Mouse (Mus musculus) mature B cell (primary cell): ENCODE results near the gene Gdf7.

ENCODE experiments used
- in situ Hi-C: fragments of 300-500 bp; cut with MboI; formaldehyde crosslinking; loops from 2 replicates; pipeline ENCODE4 v1.14.3; 2019

Gdf7 gene

DNA sequence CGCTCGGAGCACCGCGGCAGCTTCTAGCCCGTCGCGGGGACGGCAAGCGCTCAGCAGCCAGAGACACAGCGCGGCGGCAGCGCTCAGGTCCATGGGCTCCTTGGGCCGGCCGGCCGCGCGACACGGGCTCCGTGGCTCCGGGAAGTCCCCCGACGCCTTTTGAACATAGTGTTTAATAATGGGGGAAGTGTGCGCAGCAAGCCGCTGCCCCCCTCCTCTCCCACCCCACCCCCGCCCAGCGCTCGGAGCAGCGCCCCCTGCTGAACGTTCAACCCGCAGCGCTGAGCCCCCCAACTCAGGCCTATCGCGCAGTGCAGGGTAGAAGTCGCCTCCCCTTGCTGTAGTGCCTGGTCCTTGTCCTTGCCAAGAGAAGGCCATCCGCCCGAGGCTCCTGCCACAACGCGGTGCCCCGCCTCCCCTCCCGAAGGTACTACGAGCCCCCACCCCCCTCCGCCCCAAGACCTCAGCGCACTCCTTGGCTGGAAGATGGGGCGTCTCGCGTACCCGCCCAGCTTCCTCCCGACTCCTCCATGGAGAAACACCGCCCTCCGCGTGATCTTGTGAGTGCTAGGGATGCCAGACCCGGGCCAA is at the start of gene Gdf7:
Gene Gdf7 (minus strand): TSS at position 114 of the 591 bp plus-strand sequence.
- in situ Hi-C loops: no loop called here

DNA sequence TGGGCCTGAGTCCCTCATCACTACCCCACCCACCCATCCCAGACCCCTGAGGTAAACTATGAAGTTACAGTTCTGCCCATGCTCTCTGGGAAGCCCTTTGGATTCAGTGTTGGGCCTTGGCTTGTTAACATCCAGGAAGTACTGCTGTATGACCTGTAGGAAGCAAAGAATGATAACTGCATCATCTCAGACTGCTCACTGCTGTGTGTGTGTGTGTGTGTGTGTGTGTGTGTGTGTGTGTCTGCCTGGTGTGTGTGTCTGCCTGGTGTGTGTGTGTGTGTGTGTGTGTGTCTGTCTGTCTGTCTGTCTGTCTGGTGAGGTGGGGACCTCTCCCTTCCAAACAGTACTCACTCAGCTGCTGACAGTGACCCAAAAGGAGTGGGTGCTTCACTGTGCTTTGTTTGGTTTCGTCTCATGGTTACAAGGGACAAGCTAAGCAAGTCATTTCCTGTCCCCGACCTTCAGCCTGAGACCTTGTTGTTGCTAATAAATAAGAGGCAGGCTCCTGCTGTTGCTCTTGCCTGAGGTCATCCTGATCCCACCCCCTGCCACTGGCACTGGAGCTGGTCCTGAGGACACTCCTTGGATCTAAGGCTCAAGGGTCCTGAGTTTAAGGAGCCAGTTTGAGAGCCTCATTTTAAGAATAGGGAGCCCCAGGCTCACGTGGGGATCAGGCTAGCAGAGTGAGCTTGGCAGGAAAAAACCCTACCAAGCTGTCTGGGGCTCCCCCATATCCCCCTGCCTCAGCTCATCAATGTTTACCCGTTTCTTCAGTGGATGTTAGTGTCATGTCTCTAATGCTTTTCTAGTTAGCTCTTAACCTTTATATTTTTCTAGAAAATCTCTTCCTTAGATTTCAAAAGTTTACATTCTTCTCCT is 49.5 kb upstream of the Gdf7 start:
- in situ Hi-C loops: no loop called here

DNA sequence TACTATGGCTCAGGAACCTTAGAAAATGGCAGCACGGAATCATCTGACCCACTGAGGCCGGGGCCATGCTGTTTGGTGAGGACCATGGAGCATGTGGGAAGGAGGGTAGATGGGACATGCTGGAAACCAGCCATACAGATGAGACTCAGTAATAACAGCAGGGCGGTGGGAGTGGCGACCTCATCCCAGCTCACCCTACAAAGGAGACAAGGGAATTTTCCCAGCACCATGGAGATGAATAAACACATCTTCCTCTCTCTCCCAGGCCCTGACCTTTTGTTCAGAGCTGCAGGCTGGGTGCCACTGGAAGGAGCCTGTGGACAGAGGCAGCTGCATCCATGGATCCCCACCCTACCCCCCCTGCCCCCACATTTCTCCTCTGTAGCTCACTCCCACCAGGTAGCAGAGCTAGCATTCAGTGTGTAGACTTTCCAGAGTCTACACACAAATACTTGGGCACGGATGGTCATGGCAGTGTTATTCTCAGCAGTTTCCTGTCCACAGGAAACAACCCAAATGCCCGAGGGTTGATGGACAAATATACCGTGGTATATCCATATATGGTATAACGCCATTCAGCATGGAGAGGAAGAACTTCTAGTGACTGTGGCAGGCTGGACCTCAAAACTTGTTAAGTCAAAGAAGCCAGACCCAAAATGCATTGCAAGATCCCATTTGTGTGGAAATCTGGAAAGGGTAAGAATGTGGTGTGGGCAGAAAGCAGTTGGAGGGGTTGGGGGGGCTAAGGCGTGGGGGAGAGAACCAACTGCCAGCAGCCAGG is 47.2 kb upstream of the Gdf7 start:
- in situ Hi-C loops: no loop called here

DNA sequence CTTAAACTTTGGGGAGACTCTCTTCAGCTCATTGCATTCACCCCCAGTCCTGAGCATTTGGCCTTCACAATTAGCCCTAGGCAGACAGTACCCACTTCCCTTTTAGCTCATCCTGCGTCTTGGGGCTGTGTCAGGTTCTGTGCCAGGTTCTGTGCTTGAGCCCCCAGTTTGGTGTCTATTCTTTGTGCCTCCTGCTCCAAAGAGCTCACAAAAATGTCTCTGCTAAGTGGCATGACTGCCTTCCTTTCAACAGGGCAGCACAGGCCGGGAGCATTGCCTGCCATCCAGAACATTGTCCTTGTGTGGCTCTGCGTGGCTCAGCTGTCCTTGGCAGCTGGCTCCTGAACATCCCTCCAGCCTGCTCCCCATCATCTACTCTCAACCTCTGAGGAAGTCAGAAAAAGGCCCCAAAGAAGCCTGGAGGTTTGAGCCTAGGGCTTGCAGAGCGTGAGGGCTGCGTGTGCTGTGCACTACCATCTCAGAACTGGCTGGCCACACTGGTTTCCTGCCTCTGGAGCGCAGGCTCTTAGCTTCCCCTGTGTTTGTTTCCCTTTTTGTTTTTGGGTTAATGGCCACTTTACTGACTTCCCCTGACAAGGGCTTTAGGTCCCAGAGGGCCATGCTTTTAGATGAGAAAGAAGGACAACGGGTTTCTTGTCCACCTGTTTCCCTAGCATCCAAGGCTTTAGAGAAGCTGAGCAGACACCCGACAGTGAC is 46.1 kb upstream of the Gdf7 start:
- in situ Hi-C loops: no loop called here

DNA sequence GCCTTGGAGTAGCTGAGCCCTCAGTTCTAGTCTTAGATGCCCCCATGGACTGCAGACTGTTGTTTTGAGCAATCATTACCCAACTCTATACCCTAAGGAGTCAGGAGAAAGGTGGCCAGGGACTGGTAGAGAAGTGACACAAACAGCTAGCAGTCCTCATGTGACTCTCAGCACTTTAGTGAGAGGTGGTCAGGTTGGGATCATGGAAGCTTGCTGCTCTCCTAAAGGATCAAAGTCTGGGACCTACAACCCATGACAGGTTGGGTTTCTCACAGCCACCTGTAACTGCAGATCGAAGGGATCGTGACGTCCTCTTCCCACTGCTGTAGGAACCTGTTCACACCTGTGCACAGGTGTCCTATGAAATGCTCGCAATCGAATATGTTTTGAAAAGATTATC is 43.8 kb upstream of the Gdf7 start:
- in situ Hi-C loops: no loop called here

DNA sequence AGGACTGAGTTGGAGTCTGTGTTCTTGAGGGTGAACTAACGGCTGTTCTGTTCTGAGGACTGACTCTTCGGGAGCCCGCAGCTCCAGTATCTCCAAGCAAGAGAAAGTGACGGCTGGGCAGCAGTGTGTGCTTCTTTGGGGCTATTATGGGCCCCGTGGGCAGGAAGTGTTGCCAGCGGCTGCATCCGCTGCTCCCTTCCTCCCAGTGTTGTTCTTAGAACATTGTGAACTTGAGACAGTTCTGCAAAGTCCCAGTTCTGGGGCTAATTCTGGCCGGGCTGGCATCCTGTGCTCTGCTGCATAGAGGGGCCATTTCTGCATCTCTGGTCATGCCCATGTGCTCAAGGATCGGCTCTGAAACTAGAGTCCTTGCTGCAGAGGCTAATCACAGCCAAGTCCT is 43.1 kb upstream of the Gdf7 start:
- in situ Hi-C loops: no loop called here

DNA sequence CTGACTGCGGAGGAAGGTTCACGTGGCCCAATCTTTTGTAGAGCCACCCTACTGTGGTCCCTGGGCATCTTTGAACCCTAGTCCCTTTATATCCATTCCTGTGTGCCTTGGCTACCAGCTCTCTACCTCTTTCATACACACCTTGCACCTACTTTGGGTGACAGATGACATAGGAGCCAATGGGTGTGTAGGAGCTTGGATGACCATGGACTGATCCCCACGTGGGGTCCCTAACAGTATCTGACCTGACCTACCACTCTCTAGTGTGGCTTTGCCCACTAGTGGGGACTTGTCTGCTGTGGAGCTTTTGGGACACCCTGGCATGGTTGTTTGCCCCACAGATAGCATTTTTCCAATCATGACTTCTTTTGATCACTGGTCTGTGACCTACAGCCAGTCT is 41.6 kb upstream of the Gdf7 start:
- in situ Hi-C loops: no loop called here

DNA sequence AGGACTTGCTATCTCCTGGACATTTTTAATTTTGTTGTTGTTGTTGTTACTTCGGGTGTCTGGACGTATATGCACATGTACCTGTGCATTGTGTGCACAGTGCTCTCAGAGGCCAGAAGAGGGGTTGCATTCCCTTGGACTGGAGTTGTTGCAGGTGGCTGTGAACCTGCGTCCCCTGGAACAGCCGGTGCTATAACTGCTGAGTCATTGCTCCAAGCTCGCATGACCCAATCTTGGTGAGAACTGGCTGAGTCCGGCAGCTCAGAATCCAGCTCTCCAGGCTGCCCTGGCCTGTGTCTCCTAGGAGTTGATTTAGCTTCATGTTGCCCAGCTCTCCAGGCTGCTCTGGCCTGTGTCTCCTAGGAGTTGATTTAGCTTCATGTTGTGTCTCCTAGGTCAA is 39.3 kb upstream of the Gdf7 start:
- in situ Hi-C loops: no loop called here

DNA sequence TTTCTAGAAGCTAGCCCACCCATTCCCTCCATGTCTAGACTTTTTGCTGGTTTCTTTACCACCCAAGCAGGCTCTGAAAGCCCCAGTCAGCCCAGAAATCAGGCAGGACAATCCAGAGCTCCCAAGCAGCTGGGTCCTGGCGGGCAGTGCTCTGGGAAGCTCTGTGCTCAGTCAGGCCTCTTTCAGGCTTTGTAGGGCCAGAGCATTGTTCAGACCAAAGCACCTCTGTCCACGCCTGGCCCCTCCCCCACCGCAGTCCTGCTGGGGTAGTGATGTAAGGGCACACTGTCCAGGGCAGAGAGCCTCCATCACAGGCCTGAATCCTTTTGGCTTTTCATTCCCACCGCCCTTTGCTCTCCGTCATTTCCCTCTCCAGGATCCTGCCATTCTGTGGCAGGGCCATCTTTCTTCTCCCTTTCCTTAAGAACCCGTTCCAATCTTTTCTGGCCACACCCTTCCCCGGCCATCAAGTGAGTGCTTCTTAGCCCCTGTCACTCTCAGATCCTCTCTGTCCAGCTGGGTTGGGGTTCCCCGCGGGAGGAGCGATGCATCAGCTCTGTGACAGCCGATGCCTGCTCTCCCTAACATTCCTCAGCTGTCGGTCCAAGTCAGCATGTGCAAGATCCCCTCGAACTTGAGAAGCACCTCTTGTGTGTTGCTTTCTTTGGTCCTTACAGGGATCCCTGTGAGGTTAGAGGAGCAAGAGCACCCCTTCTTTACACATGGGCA is 38.0 kb upstream of the Gdf7 start:
- in situ Hi-C loops: no loop called here

DNA sequence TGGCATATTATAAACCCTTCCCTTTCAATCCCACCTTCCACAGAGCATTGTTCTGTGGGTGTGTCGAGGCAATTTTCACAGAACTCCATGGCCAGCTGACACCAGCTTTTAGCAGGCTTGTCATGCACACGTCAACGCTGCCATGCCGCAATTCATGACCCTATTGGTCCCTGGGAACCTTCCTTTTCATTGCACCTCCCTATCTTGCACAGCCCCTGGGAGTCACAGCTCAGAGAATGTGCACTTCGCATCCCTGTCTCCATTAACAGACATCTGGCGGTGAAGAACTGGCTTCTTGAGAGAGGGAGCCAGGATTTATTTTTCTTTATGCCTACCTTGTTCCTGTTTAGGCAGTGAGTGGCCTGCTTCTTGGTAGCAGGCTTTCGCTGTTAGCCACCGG is 37.2 kb upstream of the Gdf7 start:
- in situ Hi-C loops: no loop called here

DNA sequence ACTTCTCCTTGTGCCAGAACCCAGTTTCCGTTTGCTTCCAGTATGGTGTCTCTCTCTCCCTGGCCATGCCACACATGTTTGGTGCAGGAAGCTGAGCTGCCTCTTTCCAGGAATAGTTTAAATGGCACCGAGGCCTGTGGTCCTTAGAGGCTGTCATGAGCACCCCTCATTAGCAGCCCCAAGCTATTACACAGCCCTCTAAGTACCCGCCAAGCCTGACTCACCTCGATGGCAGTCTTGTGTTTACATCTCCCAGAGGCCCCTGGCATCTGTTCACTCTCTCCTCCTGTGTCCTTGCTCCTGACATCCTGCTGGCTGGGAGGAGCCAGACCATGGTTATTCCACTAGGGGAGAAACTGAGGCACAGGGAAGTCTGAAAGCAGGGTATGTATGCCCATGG is 36.7 kb upstream of the Gdf7 start:
- in situ Hi-C loops: no loop called here

DNA sequence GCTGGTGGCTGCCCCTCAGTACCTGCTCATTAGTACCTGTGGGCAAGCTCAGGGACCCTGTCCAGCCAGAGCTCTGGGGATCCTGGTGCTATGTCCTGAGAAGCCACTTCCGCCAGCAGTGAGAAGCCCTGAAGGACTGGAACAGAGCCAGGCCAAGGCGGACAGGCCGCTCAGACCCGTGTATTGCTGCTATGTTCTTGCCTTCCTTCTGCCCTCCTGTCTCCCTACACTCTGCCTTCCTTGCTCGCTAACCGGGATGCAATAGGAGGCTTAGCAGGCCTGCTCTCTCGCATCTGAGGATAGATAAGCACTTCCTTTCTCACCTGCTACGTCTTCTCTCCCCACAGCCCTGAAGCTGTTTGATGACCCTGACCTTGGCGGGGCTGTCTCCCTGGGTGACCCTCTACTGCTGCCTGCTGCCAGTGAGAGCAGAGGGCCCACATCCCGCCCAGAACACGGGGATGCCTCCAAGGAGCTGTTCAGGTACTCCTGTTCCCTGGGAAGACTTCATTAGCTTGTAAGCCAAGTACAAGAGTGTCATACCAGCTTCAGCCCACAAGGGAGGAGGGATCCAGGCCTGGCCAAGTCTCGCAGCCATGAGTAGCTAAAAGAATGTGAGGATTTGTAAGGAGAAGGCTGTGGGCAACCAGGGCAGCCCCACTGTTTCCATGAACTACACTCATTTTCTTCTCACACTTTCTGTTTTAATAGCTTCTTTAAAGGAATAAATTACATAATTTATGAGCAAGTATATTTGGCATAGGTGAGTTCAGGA is 35.7 kb upstream of the Gdf7 start:
- in situ Hi-C loops: no loop called here

DNA sequence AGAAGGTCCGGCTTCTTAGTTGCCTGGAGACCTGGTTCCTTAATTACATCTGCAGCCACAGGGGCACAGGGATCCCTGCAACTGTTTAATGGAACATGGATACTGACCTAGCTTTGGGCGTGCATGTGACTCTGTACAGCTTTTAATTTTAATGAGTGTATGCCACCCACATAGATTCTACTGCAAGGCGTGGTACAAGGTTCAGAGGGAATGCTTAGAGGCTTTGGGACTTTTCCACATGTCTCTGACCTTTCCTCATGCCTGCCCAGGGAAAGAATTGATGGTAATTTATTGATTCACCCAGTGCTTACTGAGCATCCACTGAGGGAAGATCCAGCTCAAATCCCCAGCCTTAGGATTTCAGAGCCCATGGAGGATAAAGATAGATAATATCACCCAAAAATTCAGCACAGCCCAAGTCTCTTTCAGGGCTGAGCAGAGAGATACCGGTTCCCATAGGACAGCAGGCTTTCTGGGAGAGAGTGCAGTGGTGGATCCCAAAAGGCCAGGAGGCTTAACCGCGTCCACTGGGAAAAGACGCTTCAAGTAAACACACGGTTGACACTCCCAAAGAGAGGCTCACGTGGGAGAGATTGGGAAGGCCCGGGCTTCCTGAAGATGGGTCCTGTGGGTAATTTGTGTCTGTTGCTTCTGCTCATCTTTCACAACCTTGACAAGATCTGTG is 35.0 kb upstream of the Gdf7 start:
- in situ Hi-C loops: no loop called here

DNA sequence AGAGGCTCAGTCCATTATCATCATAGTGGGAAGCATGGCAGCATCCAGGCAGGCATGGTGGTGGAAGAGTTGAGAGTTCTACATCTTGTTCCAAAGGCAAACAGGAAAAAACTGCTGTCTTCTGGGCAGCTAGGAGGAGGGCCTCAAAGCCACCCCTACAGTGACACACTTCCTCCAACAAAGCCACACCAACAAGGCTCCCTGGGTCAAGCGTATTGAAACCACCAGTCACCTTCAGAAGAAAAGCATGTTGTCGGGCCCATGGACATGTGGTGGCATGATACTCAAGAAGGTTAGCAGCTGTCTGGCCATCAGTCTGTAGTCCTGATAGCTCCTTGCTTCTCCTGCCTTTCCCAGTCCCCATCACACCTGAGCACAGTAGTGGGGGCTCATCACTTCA is 33.7 kb upstream of the Gdf7 start:
- in situ Hi-C loops: no loop called here

DNA sequence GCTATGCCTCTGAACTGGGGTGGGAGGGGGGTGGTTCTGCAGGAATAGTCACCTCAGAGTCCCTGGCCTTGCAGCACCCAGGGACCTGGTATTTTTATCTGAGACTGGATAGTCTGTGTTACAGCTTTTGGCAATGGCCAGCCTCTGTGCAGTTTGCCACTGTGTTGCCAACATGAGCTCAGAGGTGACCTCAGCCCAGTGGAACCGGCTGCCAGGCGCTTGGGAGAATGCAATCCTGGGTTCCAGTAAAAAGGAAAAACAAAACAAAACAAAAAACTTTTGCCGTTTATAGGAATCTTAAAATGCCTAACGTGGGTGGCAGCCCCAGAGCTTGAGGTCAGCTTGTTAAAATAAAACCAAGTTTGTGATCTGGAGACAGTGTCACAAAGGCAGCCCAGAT is 32.5 kb upstream of the Gdf7 start:
- in situ Hi-C loops: no loop called here

DNA sequence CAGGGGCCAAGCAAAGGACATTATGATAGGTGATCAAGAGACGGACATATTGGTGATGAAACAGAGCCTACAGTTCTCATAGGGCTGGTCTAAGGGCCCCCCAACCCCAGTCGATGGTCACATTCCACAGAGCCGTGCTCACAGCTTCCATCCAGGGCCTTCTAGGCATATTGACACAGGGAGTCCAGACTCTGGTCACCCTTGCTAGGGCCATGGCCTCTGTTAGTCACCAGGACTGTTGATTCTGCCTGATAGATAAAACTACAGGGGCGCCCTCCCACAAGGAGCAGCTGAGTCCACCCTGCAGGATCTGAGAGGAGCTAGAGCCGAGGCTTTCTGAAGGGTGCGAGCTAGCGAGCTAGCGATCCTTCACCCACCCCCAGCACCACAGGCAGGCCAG is 31.9 kb upstream of the Gdf7 start:
- in situ Hi-C loops: no loop called here

DNA sequence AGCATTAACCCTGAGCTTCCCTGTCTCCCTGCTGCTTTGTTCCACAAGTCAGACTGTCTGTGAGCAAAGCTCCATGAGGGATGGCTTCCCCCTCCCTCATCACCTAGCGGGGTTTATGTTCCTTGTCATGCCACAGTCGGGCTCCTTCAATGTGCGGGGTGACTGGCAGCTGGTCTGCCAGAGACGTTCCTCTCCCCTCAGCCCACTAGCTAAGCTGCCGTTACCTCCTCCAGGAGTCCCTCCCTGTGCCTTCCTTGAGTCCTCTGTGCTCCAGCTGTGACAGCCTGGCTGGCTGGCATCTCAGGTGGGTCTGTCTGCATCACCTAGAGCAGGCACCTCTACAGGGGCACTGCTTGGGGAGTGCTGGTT is 30.4 kb upstream of the Gdf7 start:
- in situ Hi-C loops: no loop called here

DNA sequence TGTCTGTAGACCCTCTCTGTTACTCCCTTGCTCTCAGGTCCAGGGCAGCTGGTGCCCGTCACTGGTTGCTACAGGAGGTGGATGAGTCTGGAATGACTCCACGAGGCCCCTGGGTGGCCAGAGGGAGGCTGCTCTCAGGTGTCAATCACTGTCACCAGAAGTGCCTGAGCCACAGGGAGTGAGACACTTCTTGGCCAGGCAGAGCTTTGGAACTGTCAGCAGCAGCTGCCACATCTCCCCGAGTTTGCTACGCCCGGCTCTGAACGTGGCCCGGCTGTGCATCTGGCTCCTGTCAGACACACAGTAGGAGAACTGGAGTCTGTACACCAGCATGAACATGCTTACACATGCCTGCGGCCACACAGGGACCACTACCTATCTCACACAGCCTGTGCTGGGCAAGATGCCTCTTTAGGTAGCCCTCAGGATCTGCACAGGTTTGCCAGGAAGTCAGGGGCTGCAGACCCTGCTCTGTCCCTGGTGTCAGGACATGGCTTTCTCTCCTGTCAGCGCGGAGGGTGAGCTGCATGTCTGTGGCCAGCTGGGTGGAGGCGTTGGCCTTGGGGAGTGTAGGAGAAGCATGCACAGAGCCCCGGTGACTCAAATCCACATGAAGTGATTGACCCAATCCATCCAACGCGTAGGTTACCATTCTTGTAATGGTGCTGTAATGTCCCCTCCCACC is 29.9 kb upstream of the Gdf7 start:
- in situ Hi-C loops: no loop called here

DNA sequence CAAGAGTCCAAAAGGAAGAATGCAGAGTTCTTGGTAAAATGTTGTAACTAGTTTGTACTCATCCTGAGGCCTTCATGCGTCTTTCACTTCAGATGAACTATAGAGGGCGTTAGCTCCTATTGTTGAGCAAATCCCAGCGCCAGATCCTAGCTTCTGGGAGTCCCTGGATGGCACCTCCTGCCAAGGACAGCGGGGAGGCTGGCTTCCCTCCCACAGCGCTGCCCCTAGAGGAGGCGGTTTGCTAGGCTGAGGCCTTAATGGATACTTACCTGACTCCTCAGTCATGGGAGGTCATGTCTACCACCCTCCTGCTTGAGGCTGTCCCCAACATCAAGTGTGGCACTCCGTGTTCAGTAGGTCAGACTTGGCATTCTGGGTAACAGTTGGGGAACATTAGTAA is 27.5 kb upstream of the Gdf7 start:
- in situ Hi-C loops: no loop called here

DNA sequence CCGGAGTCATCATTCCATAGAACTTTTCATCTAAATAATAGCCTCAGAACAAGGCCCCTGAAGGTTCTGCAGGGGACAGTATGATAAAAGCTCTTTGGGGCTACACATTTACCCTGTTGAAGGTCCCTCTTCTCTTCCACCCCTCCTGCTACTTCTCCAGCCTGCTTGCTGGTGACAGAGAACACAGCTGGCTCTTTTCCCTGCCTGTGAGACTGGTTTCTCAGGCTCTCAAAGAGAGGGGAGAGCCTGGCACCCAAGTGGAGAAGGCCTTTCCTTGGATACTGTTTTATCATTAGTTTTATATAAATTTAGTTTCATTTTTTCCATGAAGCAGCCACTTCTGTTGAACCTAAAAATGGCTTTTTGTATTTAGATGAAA is 25.9 kb upstream of the Gdf7 start:
- in situ Hi-C loops: no loop called here
